21 mouse cellular contexts compared by ENCODE assay signal in genomic region chr15:88823376-88823775, GRCm38 (mm10). TPM values are rescaled to one million over a fixed set of nuclear protein-coding genes. Genes with fewer than 3 reads are reported as not detected.
DNase-seq lines count a peak whose midpoint lies in the region; ATAC-seq and TF ChIP-seq lines count a peak whose summit lies in the region.
"Had no signal": no experiment of that assay in that cellular context is flagged by ENCODE, and none has a peak within 500 bp of the region (broad histone marks: within the 10 kb centered on the region; RNA-seq: fewer than 3 reads in every experiment).

No protein-coding gene starts in this region.

- TF ChIP-seq CTCF in cerebellum, adult 2 months (IDR thresholded peaks at IDR 0.05; ENCODE audit: borderline replicate concordance, insufficient read depth, low read depth, low read length), result no peak
- no peak for TF ChIP-seq CTCF in CH12.LX (conservative IDR thresholded peaks at IDR 0.05 in 1 of 2, IDR thresholded peaks at IDR 0.05 in 1 of 2; ENCODE audit: low read depth in 2 of 2, low read length in 2 of 2)
- no peak for TF ChIP-seq CTCF in lung, postnatal 0 days (IDR thresholded peaks at IDR 0.05)

- dilution Hi-C loops in CH12.LX (cut with MboI; ENCODE audit: extremely low pct_ligation_motif_present, extremely low pct_unique_long_range_greater_than_20kb, low sequenced_read_pairs), result no loop called here

- in situ Hi-C loops in CH12.LX (cut with MboI; ENCODE audit: low pct_ligation_motif_present, low pct_unique_long_range_greater_than_20kb, low sequenced_read_pairs), result loop anchor here (10.0 kb wide), 1 partner anchor 251 kb away; the partner anchor contains the start of gene Trabd

- no peaks in the 10 kb centered on the region for H3K9me3 ChIP-seq in CH12.LX (replicated peaks; ENCODE audit: low read length)
- H3K9me3 ChIP-seq in lung, postnatal 0 days (ENCODE audit: low read length), result no peaks in the 10 kb centered on the region
- H3K9me3 ChIP-seq: G1E had no signal

- intact Hi-C loops in gastrocnemius, postnatal 36 days (cut with DNase I), result no loop called here

- TF ChIP-seq POLR2A in cerebellum, adult 2 months (IDR thresholded peaks at IDR 0.05; ENCODE audit: borderline replicate concordance, insufficient read depth, low read length), result no peak
- TF ChIP-seq POLR2A in CH12.LX (IDR thresholded peaks at IDR 0.05; ENCODE audit: low read depth, low read length), result no peak

- H3K27ac ChIP-seq in cerebellum, adult 2 months (ENCODE audit: insufficient read depth, low read length), result no peak overlapping the region
- H3K27ac ChIP-seq in CH12.LX (ENCODE audit: insufficient read depth, low read depth), result peak overlapping the region; percentile 22; the same call in 1 of the 2 replicates
- no peak overlapping the region for H3K27ac ChIP-seq in lung, postnatal 0 days (ENCODE audit: low read length)

- no peak for ATAC-seq in lung, postnatal 0 days
- ATAC-seq: activated CD4-positive, CD25-positive, alpha-beta regulatory T cell, adult 4 months; CD4-positive, CD25-positive, alpha-beta regulatory T cell, adult 4 months; Patski had no signal

- no peak overlapping the region for H3K9ac ChIP-seq in CH12.LX (ENCODE audit: insufficient read depth, low read depth)
- no peak overlapping the region for H3K9ac ChIP-seq in lung, postnatal 0 days (replicated peaks; ENCODE audit: low read depth)

- peaks cover 31 to 65% of the 10 kb centered on the region in 2 experiments for H3K36me3 ChIP-seq in CH12.LX (replicated peaks in 1 of 2; ENCODE audit: control insufficient read depth in 1 of 2, insufficient read depth in 1 of 2, low read length in 1 of 2)
- peaks cover 20% of the 10 kb centered on the region; the same call in 1 of the 2 replicates for H3K36me3 ChIP-seq in lung, postnatal 0 days (ENCODE audit: insufficient read depth, low read length)

- H3K79me2 ChIP-seq in CH12.LX (replicated peaks; ENCODE audit: control insufficient read depth, extremely low read depth, insufficient read depth, poor library complexity, severe bottlenecking), result peaks cover 11% of the 10 kb centered on the region; the same call in 1 of the 2 replicates

- WGBS in cerebellum, adult 2 months, result 94% methylated on average over 5 of the region's 5 CpGs
- 89% methylated on average over 5 of the region's 5 CpGs for WGBS in lung, postnatal 0 days

- H3K4me2 ChIP-seq in CH12.LX (ENCODE audit: insufficient read depth, low read depth, poor library complexity, severe bottlenecking), result no peak overlapping the region
- H3K4me2 ChIP-seq in lung, postnatal 0 days (replicated peaks; ENCODE audit: low read depth, low read length), result no peak overlapping the region

- peak; percentile 14 for DNase-seq in cerebellum, adult 11-12 months
- no peak for DNase-seq in cerebellum, adult 2 months
- DNase-seq in A20 (ENCODE audit: low read depth, low spot score), result peak; percentile 77
- peak; percentile 52 for DNase-seq in CH12.LX (ENCODE audit: extremely low read depth)
- DNase-seq in gastrocnemius, postnatal 36 days, result no peak
- DNase-seq in lung, postnatal 0 days (ENCODE audit: low spot score), result no peak
- DNase-seq: adrenal gland, adult 2 months; adrenal gland, adult 8-10 months; adrenal gland, postnatal 10 days; adrenal gland, postnatal 14 days; adrenal gland, postnatal 25 days; adrenal gland, postnatal 36 days; B cell, adult 2 months; cerebellum, adult 11 months; cerebellum, adult 18-20 months; cerebellum, adult 8-10 months; cerebellum, adult 9-10 months had no signal

- peaks cover 23% of the 10 kb centered on the region for H3K4me1 ChIP-seq in cerebellum, adult 2 months (ENCODE audit: control insufficient read depth, insufficient read depth, low read length)
- peaks cover 31 to 50% of the 10 kb centered on the region in 2 experiments for H3K4me1 ChIP-seq in CH12.LX (ENCODE audit: control insufficient read depth in 1 of 2, insufficient read depth in 2 of 2)
- peaks cover 8% of the 10 kb centered on the region for H3K4me1 ChIP-seq in lung, postnatal 0 days (ENCODE audit: insufficient read depth, low read depth, low read length)

- no peak for TF ChIP-seq EP300 in CH12.LX (IDR thresholded peaks at IDR 0.05; ENCODE audit: low read length)
- TF ChIP-seq EP300 in lung, postnatal 0 days (IDR thresholded peaks at IDR 0.05), result no peak

- TF ChIP-seq RAD21 in CH12.LX (IDR thresholded peaks at IDR 0.05; ENCODE audit: low read depth, low read length), result no peak

- H3K4me3 ChIP-seq in cerebellum, adult 2 months (replicated peaks; ENCODE audit: insufficient read depth, low read depth, low read length), result no peak overlapping the region
- H3K4me3 ChIP-seq in CH12.LX (replicated peaks in 1 of 3; ENCODE audit: low read depth in 2 of 3, low read length in 2 of 3, poor library complexity in 1 of 3), result no peak overlapping the region
- no peak overlapping the region for H3K4me3 ChIP-seq in lung, postnatal 0 days (ENCODE audit: low read depth, low read length)

- H3K27me3 ChIP-seq in cerebellum, adult 2 months (ENCODE audit: control insufficient read depth, insufficient read depth, low read length), result no peaks in the 10 kb centered on the region
- no peaks in the 10 kb centered on the region for H3K27me3 ChIP-seq in CH12.LX (replicated peaks)
- H3K27me3 ChIP-seq in lung, postnatal 0 days (replicated peaks; ENCODE audit: insufficient read depth, low read length), result no peaks in the 10 kb centered on the region
- H3K27me3 ChIP-seq: Patski had no signal

TF ChIP-seq in CH12.LX, 34 proteins besides CTCF, POLR2A, EP300 and RAD21:
- TF ChIP-seq ZMIZ1 (IDR thresholded peaks at IDR 0.05; ENCODE audit: low read depth, low read length) (no peak), TCF12 (IDR thresholded peaks at IDR 0.05; ENCODE audit: low read depth, low read length) (peak; percentile 26; the same call in 1 of the 2 replicates)

RNA-seq across cellular contexts. Expression of gene Creld2, which starts 3.9 kb away (rescaled TPM):
- polyA plus RNA-seq in cerebellum, adult 2 months (2012; rRNA removed), result 28.6 and 32.0 TPM in 2 replicates
- total RNA-seq in CH12.LX (2012; rRNA removed), result 85.0 and 150 TPM in 2 replicates
- total RNA-seq in CH12.LX (2014; rRNA removed), result 63.6 and 67.6 TPM in 2 replicates
- 93.8 and 107 TPM in 2 replicates for polyA plus RNA-seq in CH12.LX (2012; ENCODE audit: insufficient read length, low read depth)
- 1 to 10 TPM; 6.6 to 8.9 TPM for total RNA-seq in gastrocnemius, postnatal 36 days (2021)
- polyA plus RNA-seq in lung, postnatal 0 days (2015; fragmentation: Nextera tagmentation; extraction: Ambion mirVana), result 62.6 and 76.5 TPM in 2 replicates

RNA-seq across cellular contexts. Expression of gene Alg12, which starts 4.3 kb away (rescaled TPM):
- 17.3 and 18.5 TPM in 2 replicates for polyA plus RNA-seq in cerebellum, adult 2 months (2012; rRNA removed)
- total RNA-seq in CH12.LX (2012; rRNA removed), result 10.3 and 10.7 TPM in 2 replicates
- total RNA-seq in CH12.LX (2014; rRNA removed), result 7.5 and 8.1 TPM in 2 replicates
- 7.1 and 8.5 TPM in 2 replicates for polyA plus RNA-seq in CH12.LX (2012; ENCODE audit: insufficient read length, low read depth)
- total RNA-seq in gastrocnemius, postnatal 36 days (2021), result 1 to 10 TPM; 3.6 to 3.7 TPM
- polyA plus RNA-seq in lung, postnatal 0 days (2015; fragmentation: Nextera tagmentation; extraction: Ambion mirVana), result 7.2 and 7.9 TPM in 2 replicates

RNA-seq across cellular contexts. Expression of gene Pim3, which starts 38.6 kb away (rescaled TPM):
- polyA plus RNA-seq in cerebellum, adult 2 months (2012; rRNA removed), result 23.4 and 24.2 TPM in 2 replicates
- total RNA-seq in CH12.LX (2012; rRNA removed) (19.0 and 20.4 TPM in 2 replicates), CH12.LX (2014; rRNA removed) (19.9 and 26.0 TPM in 2 replicates)
- polyA plus RNA-seq in CH12.LX (2012; ENCODE audit: insufficient read length, low read depth), result 11.4 and 14.1 TPM in 2 replicates
- 10 to 100 TPM; 22.1 to 32.2 TPM for total RNA-seq in gastrocnemius, postnatal 36 days (2021)
- polyA plus RNA-seq in lung, postnatal 0 days (2015; fragmentation: Nextera tagmentation; extraction: Ambion mirVana), result 66.0 and 69.6 TPM in 2 replicates

Comparison
In these comparisons a context has a peak if more than half of its experiments do, and no peak if none do; other contexts are left out.
1. DNase-seq: peak in cerebellum, adult 11-12 months (single experiment), A20 (single experiment) and CH12.LX (single experiment); none in cerebellum, adult 2 months (0 of 2), gastrocnemius, postnatal 36 days (0 of 2) and lung, postnatal 0 days (single experiment).